Mouse (Mus musculus) R1 (cell line): ENCODE measurements around the gene Cd27.

Experiments used
- DNase-seq: peaks from one replicate; pipeline ENCODE4 v3.0.0-alpha.2; 2018; ENCODE audit warnings: low read depth, low spot score

Gene Cd27

DNA sequence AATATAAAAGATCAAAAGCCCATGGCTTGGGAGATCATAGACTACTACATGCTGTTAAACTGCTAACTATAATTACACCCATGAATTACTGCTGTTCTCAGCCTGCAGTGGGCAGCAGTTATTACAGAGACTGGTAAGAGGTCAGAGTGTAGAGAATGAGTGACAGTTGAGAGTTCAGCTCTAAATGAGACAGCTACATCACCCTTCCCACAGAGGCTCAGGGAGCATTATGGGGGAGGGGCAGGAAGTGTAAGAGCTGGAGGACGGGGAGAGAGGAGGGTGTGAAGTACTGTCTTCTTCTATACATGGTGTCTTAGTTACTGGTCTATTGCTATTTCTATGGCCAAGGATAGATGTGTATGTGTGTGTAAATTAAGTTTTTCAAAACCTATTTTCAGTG, 7.7 kb upstream of the Cd27 start:
- no peak for DNase-seq

DNA sequence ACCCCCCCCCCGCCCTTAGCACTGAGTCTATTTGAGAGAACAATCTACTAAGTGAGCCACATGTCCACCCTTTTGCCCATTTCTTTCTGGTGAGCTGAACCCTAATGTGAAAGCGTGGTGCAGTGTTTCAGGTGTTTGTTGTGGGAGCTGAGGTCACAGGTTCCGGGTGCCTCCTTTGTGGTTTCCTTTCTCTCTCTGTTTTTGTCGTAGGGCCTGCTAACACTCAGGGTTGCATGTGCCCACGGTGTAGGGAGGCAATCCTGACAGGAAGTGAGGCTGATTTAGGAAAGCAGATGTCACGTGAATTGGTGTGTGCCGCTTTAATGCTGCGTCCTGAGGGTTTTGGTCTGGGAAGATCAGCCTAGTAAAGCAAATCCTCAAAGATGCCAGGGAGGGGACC, 4.8 kb upstream of the Cd27 start:
- DNase-seq, result no peak

DNA sequence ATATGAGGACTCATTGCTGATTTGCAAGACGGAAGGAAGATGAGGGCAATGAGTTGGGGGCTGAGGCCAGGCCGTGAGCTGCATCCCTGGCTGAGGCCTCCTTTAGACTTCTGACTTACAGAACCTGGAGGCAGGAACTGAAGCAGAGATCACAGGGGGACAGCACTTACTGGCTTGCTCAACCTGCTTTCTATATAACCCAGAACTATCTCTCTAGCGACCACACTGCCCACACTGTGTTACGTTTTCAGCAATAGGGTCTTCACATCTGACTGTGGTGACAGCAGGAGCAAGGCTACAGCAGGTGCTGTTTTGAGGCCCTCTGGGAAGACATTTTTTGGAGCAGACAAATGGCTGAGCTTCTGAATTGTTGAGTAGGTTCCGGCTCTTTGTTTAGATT, 3.8 kb upstream of the Cd27 start:
- no peak for DNase-seq

DNA sequence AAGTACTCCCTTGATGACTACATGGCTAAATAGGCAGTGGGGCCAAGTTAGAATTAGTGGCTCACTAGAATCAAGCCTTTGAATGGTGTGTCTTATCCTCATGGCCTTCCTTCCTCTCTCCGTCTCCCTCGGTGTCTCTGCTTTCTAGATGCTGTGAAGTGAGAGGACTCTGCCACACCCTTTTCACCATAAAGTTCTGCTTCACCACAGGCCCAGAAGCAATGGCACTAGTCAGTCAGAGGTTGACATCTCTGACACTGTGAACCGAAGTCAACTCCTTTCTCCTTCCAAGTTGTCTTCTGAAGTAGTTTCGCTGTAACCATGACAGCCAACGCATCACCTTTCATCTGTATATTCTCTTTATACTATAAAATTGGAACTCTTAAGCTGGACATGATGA, 2.7 kb upstream of the Cd27 start:
- no peak for DNase-seq

DNA sequence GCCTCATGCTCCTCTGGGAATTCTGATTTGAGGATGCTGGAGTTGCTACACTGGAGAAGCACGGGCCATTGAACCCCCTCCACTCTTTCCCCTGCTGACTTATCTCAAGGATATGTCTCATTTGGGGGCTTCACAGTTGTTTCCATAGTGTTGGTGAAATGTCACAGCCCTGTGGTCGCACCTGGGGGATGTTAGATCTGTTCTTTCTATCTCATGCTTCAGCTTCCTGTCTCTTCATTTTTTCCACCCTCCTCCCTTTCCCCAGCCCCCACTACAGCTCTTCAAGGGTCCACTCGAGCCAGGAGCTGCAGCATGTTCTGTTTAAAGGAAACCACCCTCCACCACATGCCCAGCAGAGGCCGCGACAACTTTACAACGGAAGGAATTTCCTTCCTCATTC, 1.6 kb upstream of the Cd27 start:
- DNase-seq, result no peak

DNA sequence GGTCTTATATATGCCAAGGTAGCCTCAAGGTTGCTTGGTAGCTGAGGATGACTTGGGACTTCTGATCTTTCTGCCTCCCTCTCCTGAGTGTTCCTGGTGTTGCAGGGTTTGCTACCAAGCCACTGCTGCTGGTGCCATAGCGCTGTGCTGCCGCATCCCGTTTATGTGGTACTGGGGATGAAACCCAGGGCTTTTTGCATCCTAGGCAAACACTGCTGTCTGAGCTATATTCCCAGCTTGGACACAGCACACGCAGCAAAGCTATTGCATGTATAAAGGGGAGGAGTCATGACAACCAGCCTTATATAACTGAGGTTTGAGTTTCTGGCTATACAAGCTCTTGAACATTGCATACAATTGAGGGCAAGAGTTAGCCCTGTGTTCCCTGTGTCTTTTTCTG, 611 bp upstream of the Cd27 start:
- no peak for DNase-seq

DNA sequence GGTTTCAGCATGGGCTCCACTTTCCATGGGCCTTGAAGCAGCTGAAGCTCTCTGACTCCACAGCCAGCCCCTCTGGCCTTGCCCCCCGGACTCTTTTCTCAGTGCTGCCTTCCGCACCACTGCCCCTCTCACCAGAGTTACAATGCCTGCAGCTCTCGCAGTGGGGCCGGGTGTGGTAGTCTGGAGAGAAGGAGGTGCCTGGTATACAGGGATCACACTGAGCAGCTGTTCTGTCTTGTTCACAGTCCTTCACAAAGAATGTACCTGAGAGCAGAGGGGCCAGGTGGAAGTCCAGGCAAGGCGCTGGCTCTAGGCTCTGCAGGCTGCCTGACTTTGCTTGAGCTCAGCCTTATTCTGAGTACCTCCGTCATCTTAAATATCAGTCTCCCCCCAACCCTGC, 469 bp downstream of the Cd27 start:
- no peak for DNase-seq

DNA sequence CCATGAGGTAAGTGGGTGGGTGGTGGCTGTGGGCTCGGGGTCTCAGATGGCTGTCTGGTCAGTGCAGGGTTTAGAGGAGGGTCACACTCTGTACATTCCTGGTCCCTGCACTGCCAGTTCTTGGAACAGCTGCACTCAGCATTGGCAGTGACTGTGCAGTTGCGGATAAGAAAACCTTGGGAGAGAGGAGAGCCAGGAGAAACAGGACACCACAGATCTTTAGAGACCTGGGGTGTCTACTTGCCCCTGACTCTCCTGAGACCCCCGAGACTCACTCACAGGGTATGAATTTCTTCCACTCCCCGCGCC, 2.3 kb downstream of the Cd27 start:
- DNase-seq, result no peak

DNA sequence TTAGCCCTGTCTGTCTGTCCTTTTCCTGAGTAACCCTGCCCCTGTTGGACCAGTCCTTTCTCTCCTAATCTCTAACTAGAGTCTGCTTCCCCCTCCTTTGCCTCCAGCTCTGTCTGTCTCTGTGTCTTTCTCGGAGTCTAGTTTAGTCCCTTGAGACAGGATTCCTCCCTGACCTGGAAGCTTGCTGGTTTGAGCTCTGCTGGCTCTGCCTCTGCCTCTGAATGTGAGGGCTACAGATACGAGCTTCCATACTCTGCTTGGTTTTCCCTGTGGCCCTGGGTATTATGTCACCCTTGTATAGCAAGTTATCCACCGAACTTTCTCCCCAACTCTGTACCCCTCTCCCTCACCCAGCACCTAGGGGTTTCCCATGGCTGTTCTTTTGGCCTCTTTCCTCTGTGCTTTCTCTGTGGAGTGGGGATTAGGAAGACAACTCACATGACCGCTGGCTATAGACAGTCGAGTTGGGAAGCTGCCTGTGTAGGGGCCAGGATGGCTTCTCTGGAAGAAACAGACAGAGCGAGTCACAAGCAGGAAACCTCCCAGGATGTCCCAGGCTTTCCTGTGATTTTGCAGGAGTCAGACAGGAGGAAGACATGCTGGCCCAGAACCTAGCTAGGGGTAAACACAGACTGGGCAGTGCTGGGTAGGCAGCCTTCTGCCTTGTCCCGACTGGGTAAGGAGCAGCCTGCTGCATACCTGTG, 2.8 kb downstream of the Cd27 start:
- no peak for DNase-seq

DNA sequence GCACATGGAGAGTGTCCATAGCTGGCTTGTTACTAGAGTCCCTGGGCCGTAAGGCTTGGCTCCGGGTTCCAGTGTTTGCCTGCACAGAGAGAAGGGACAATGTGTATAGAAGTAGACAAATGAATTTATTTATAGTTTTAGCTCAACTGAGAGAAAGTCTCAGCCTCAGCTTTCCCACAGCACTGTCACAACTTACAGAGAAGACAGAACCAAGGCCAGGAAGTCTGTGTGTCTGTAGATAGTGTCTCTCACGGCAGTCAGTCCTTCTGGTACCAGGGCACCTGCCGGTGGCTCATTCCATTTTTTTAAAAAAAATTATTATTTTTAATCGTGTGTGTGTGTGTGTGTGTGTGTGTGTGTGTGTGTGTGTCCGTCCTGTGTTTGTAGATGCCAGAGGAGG, 4.3 kb downstream of the Cd27 start:
- DNase-seq, result no peak

DNA sequence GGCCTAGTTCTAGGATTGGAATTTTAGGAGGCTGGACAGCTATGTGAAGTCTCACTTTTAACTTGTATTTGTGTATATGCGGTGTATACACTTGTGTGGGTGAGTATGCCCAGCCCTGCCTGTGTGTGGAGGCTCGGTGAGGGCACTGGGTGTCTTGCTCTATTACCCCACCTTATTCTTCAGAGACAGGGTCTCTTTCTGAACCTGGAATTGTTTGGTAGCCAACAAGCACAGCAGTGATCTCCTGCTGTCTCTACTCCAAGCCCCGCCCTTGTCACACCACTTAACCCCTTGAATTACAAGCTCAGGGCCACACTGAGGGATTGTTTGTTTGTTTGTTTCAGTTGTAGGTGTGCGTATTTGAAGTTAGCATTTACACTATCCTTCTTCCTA, 4.8 kb downstream of the Cd27 start:
- peak; percentile 19 for DNase-seq

DNA sequence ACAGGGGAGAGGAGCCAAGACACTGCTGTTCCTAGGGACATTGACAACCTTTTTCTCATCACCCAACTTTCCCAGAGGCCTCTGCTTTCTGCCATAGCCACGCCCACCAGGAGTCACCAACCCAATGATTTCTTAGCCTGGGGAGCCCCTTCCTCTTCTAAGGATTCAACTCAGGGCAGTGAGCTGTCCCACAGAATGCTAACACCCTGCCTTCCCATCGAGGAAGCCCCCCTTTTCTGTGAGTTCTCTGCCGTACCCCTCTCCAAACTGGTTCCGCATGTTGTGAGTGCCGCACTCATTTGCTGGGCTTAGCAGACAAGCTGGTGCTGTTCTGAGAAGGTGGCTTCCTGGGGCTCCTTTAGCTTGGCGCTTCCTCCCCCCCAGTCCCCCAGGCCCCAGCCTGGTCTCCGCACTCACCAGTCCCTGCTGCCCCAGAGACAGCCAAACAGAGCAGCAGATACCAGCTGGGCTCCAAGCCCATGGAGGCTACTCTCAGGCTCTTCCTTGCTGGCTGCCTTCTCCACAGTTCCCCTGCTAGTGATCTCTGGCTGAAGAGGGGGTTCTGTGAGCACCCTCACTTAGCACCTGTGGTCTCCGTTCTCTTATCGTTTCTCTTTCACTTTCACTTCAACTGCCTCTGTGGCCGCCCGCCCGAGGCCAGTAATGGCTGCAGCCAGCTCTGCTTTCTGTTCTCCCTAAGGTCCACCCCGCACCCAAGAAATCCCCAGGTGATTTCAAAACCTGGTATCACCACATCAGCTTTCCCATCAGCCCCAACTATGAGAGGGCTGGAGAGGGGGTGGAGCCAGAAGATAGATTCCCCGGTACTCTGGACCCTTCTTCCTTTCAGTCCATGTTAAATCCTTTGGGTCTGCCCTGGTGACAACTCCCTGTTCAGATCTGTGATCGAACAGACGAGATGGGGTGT, 5.4 kb downstream of the Cd27 start, which contains the start of gene Tapbpl:
Gene Tapbpl, minus strand, starts transcription at position 744 of the 928 bp plus-strand sequence.
- DNase-seq, result peak; percentile 73

DNA sequence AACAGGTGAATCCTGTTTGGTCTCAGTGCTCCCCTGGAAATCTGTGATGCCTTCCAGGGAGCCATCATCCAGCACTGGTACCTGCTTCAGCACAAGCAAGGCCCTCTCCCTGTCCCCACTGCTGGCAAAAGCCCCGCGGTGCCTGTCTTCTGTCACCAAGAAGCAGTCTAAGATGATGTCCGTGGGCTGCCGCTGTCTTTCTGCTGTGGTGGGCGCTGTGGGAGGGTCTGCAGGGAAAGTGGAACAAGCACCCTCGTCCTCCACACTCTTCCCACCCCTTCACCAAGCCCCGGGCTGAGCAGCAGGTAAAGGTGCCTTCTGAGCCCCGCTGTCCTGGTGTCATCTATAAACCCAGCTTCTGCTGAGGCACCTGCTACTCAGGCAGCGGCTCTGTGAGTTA, 6.2 kb downstream of the Cd27 start:
- DNase-seq, result no peak

DNA sequence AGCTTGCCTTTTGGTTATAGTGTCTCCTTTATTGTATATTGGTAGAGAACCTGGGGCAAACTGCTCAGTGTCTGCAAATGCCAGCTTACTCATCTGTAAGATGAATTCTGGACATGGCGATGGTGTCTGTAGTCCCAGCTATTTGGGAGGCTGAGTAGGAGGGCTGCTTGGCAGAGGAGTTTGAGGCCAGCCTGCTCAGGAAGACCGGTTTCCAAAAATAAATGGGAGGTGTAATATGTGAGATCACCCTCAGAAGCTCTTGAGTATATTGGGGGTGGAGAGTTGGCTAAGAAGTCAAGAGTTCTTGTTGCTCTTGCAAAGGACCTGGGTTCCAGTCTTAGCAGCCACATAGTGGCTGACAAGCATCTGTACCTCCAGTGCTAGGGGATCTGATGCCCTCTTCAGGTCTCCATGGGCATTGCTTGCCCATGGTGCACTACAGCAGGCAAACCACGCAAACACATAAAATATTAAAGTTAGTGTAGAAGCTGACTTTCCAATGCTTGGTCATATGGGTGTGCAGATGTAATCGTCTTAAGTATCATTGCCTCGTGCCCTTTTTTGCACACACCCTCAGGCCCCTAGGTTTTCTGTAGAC, 11.2 kb downstream of the Cd27 start:
- DNase-seq, result peak; percentile 46

DNA sequence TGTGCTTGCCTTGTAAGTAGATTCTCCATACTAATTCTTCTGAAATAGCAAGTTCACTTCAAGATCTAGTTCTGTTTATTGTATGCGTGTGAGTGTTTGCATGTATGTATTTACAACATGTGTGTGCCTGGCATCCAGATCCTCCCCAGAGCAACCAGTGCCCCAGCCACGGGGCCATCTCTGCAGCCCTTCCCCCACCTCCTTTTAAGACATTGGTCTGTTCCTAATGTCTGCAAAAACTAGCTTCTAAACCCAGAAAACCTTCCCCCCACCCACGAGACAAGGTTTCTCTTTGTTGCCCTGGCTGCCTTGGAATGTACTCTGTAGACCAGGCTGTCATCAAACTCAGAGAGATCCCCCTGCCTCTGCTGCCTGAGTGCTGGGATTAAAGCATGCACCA, 14.2 kb downstream of the Cd27 start:
- no peak for DNase-seq

DNA sequence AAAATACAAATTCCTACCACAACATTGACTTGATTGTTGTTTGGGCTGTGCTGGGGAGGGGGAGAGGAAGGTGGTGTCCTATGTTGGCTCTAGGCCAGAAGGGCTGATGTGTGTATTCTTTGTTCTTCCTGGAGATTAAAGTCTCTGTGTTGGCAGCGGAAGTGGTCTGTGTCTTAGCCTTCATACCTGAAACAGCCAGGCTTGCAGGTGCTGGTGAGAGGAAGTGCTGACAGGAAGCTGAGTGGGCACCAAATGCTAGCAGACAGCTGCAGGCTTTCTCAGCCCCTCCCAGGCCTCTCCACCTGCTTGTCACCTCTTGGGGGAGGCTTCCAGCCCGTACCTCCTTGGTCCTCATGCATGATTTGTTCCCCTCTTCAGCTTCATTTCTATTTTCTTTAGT, 14.7 kb downstream of the Cd27 start:
- no peak for DNase-seq

DNA sequence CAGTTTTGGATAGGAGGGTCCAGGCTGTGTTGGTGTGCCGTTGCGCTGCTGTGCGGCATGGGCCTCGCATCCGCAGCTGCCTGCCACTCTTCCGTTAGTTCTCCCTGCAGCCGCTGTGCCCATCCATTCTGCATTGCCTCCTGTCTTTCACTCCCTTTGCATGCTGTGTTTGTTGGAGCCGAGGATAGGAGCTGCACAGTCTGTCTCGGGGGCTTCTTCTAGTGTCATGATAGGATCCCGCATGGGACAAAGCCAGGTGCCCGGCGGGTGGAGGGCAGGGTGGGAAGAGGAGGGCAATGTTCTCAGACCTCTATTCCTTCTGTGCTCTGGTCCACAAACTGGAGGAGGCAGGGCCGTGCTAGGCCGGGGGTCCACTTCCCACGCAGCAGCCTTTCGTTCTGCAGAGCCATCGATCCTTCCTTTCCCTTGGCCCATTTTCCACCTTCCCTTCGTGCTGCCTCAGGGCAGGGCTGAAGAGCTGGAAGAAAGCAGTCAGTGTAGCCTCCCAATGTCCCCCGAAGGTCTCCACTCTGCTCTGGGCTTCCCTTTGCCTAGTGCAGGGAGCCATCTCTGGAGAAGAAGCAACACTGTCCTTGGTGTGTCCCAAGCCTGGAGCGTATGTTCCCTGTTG, 15.6 kb downstream of the Cd27 start:
- DNase-seq, result no peak

DNA sequence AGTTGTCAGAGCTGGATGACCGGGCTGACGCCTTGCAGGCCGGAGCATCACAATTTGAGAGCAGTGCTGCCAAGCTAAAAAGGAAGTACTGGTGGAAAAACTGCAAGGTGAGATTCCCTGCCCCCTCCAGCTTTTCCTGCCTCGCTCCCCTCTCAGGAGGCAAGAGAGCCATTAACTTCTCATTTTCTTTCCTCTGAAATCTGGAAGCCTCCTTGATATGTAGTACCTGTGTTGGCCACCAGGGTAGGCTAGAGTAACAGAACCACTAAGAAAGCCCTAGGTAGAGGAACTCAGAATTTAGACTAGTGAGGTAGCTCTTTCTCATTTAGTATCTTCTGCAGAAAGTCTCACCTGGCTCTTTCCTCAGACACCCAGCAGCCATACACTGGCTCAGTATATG, 17.8 kb downstream of the Cd27 start:
- peak; percentile 80 for DNase-seq

DNA sequence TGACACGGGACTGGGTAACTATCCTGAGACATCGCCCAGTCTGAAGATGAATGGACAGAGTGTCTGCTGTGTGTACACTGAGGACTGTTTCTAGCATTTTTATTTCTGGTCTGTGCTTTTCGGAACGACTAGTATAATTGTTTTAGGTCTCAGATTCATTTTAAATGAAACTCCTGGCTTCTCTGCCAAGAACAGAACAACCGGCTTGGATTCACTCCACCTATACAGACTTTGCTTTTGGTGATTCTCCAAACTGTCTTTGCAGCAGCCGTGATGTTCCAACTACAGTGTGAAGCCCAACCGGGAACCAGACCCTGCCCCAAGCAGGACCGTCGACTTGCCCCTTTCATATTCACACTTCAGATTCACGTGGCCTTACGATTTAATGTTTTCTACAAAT, 18.9 kb downstream of the Cd27 start:
- DNase-seq, result no peak

DNA sequence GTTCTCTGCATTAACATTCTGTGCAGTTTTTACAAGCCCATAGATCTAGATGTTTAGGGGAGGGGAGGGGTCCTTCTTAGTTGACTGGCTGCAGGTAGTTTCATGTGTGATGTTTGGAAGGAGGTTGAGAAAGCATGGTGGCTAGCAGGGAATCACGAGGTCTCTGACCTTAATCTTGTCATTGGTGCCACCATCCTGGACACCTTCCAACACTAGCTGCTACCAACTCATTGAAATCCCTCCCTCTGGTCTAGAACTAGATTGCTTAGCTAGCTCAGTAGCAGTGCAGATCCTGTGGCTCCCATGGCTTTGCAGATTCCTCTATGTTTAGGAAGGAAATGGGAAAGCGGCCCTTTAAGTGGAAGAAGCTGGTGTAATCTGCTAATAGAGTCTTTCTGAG, 19.9 kb downstream of the Cd27 start:
- no peak for DNase-seq

DNA sequence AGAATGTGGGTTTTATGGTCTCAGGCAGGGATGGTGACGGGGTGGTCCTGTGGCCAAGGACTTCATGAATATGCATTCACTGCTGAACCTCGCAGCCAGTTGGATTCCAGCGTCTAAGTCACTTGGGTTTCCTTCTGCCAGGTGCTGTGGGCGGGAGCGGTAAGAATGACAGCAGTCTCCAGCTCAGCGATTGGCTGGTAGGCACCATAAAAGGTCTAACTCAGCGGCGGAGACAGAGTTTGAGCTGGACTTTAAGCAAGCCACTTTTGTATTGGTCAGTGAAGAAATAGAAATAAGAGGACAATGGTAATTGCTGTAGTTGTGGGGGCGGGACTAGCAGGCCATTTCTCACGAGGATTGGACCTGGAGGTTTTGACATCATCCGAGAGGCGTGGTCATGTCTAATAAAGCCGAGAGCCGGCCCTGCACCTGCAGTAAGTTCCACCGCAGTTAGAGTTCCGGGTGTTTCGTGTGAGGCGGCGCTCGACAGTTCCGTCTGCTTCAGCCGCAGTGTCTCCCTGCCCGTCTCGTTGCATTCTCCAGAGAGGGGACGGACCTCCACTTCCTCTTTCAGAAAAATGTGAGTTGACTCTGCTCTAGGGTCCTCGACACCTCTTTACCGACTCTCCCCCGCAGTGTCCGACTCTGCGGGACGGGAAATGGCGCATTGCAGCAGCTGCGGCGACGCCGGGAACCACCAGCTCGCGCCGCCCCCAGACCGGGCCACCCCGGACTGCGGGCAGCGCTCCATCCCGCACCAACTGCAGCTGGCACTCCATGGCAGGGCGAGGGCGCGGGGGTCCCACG, 21.5 kb downstream of the Cd27 start, which contains the start of gene Vamp1:
Gene Vamp1, plus strand, starts transcription at position 404 of the 807 bp plus-strand sequence.
- DNase-seq, result peak; percentile 99
